Mouse (Mus musculus) megakaryocyte, embryonic 14.5 days (primary cell): ENCODE measurements at regions not wholly inside any gene's neighbourhood (a gene's known extent, or its start where the extent isn't known, plus 50 kb on each side); places are given as distances from the start of the nearest gene placed in this dataset.

Source experiments
- FLI1 ChIP-seq: IDR thresholded peaks from 2 replicates; pipeline ENCODE4 v1.6.1; 2012; ENCODE audit warnings: low read length, inconsistent platforms, mixed read lengths
- GATA1 ChIP-seq: IDR thresholded peaks from 3 replicates; pipeline ENCODE4 v1.6.1; 2012; ENCODE audit warnings: mixed read lengths, low read length, inconsistent platforms, borderline replicate concordance

- TF ChIP-seq GATA1 (no peak), FLI1 (no peak)
Observed at GRCm38 (mm10) chr10:111907836-111908235, 64.6 kb upstream of the Krr1 start.
